Mouse (Mus musculus) layer of hippocampus, postnatal 14 days (tissue): ENCODE measurements around the gene Tle6. TPM values are rescaled to one million over a fixed set of nuclear protein-coding genes. Genes with fewer than 3 reads are reported as not detected.

Experiments used
- DNase-seq, 2 experiments: peaks; one replicate each; pipeline ENCODE4 v3.0.0; 2021 to 2022; ENCODE audit warnings: low spot score in 2 of 2, mixed read lengths in 1 of 2
- total RNA-seq, 2 experiments: library from RNA; stranded (reverse); gene quantifications; 2 replicates each; pipeline ENCODE4 v1.2.3; 2021

Tle6 gene
- total RNA-seq, 2 experiments from 2014 or later = 2.0 to 3.5 TPM

- no peak for DNase-seq
These were observed 56.3 kb downstream of the Tle6 start for GRCm38 (mm10) chr10:81544296-81545160.

GRCm38 (mm10) chr10:81543633-81544032 is 57.2 kb downstream of the Tle6 start:
- no peak for DNase-seq

- DNase-seq = no peak
These were observed 58.0 kb downstream of the Tle6 start for GRCm38 (mm10) chr10:81542727-81543460.

DNA sequence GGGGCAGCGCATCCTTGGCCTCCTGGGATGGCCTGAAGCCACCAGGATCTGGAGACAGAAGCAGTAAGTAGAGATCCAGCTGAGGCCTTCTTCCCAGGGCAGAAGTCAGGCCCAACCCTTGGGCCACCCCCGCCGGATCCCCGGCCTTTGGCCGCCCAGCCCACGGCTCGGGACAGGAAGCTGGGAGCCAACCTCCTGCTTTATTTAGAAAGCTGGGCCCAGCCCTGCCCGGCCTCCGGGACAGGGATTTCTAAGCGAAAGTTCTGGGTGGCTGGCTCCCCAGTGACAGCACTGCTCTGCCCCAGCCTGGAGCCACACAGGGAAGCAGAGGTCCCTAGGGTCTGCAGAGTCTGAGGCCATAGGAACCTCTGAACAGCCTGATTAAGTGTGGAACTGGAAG is 59.1 kb downstream of the Tle6 start:
- DNase-seq = no peak

GRCm38 (mm10) chr10:81541363-81541762 is 59.5 kb downstream of the Tle6 start:
- DNase-seq = no peak

Other genes with a start within 250 kb of the Tle6 start
- gene Mfsd12, start 243.6 kb downstream of the Tle6 start, total RNA-seq = 10 to 100 TPM; 40.8 to 45.8 TPM
- 1 to 10 TPM in 1 of 2 experiments, under 1 TPM in 1; 0.92 to 1.0 TPM for gene 4930404N11Rik, start 235.3 kb downstream of the Tle6 start, total RNA-seq
- gene Fzr1, start 222.6 kb downstream of the Tle6 start, total RNA-seq = 10 to 100 TPM; 68.6 to 73.2 TPM
- gene Dohh, start 216.6 kb downstream of the Tle6 start, total RNA-seq = 10 to 100 TPM; 73.7 to 74.3 TPM
- 1 to 10 TPM; 3.1 to 4.5 TPM for gene Gm48551, start 216.6 kb downstream of the Tle6 start, total RNA-seq
- gene Gm48552, start 212.1 kb downstream of the Tle6 start, total RNA-seq = 1 to 10 TPM; 2.8 to 5.4 TPM
- 1 to 10 TPM; 1.1 to 1.5 TPM for gene Smim24, start 208.0 kb downstream of the Tle6 start, total RNA-seq
- 10 to 100 TPM; 66.7 to 70.9 TPM for gene Nfic, start 145.4 kb downstream of the Tle6 start, total RNA-seq
- gene Celf5, start 118.4 kb downstream of the Tle6 start, total RNA-seq = 100 to 1,000 TPM; 266 to 272 TPM
- gene Ncln, start 104.7 kb downstream of the Tle6 start, total RNA-seq = 10 to 100 TPM; 79.7 to 95.2 TPM
- gene S1pr4, start 100.9 kb downstream of the Tle6 start, total RNA-seq = under 1 TPM; 0.39 to 0.57 TPM
- gene Gna15, start 76.8 kb downstream of the Tle6 start, total RNA-seq = 1 to 10 TPM; 2.4 to 4.2 TPM
- 100 to 1,000 TPM; 120 to 121 TPM for gene Gna11, start 55.9 kb downstream of the Tle6 start, total RNA-seq
- 100 to 1,000 TPM; 639 to 673 TPM for gene Aes, start 41.6 kb downstream of the Tle6 start, total RNA-seq
- gene Tle2, start 26.5 kb downstream of the Tle6 start, total RNA-seq = 10 to 100 TPM; 23.3 to 25.9 TPM
- gene BC025920, start 5.2 kb upstream of the Tle6 start, total RNA-seq = 1 to 10 TPM; 2.6 to 2.8 TPM
- gene Sirt6, start 26.7 kb upstream of the Tle6 start, total RNA-seq = 10 to 100 TPM; 27.8 to 30.3 TPM
- 10 to 100 TPM; 32.5 to 36.3 TPM for gene Ankrd24, start 27.5 kb upstream of the Tle6 start, total RNA-seq
- 1 to 10 TPM; 3.5 to 3.9 TPM for gene Gm10778, start 48.0 kb upstream of the Tle6 start, total RNA-seq
- 10 to 100 TPM in 1 of 2 experiments, 1 to 10 TPM in 1; 8.0 to 11.5 TPM for gene Zfp433, start 103.8 kb upstream of the Tle6 start, total RNA-seq
- 1 to 10 TPM; 7.6 to 9.5 TPM for gene Gm3055, start 170.1 kb upstream of the Tle6 start, total RNA-seq
- gene Gm4767, start 211.1 kb upstream of the Tle6 start, total RNA-seq = 1 to 10 TPM; 2.8 to 3.0 TPM